Mouse (Mus musculus) v-Abl transformed pro-B cells (cell line): ENCODE results near the gene Akt3.

Experiments used
- in situ Hi-C, 2 experiments: fragments of 400-800 bp; cut with MboI; formaldehyde crosslinking; loops; one replicate each; pipeline ENCODE4 v1.15.1; 2025; ENCODE audit not compliant: unreplicated experiment in 2 of 2

Akt3 gene

GRCm38 (mm10) chr1:176994087-176994486 is 263.9 kb downstream of the Akt3 start:
- in situ Hi-C loops = no loop called here

GRCm38 (mm10) chr1:176993141-176994010 is 264.6 kb downstream of the Akt3 start:
- in situ Hi-C loops = no loop called here

GRCm38 (mm10) chr1:176992517-176992916 is 265.5 kb downstream of the Akt3 start:
- in situ Hi-C loops = no loop called here

- in situ Hi-C loops = no loop called here
Observed at GRCm38 (mm10) chr1:176991473-176991872, 266.5 kb downstream of the Akt3 start.

- in situ Hi-C loops = no loop called here
Observed at GRCm38 (mm10) chr1:176986990-176987740, 270.8 kb downstream of the Akt3 start.

GRCm38 (mm10) chr1:176986275-176986674 is 271.7 kb downstream of the Akt3 start:
- in situ Hi-C loops = no loop called here

GRCm38 (mm10) chr1:176985691-176986090 is 272.3 kb downstream of the Akt3 start:
- in situ Hi-C loops = no loop called here

- in situ Hi-C loops = no loop called here
Observed at GRCm38 (mm10) chr1:176982671-176983070, 275.3 kb downstream of the Akt3 start.

GRCm38 (mm10) chr1:176981511-176981910 is 276.5 kb downstream of the Akt3 start:
- in situ Hi-C loops = no loop called here

GRCm38 (mm10) chr1:176980801-176981400 is 277.1 kb downstream of the Akt3 start:
- in situ Hi-C loops = no loop called here

- in situ Hi-C loops = no loop called here
Observed at GRCm38 (mm10) chr1:176980140-176980539, 277.9 kb downstream of the Akt3 start.

GRCm38 (mm10) chr1:176979235-176979634 is 278.8 kb downstream of the Akt3 start:
- in situ Hi-C loops = no loop called here

GRCm38 (mm10) chr1:176973356-176974088 is 284.5 kb downstream of the Akt3 start:
- in situ Hi-C loops = no loop called here

- in situ Hi-C loops = no loop called here
Observed at GRCm38 (mm10) chr1:176971479-176971797, 286.6 kb downstream of the Akt3 start.

- in situ Hi-C loops = no loop called here
Observed at GRCm38 (mm10) chr1:176970635-176971478, 287.1 kb downstream of the Akt3 start.
